Mouse (Mus musculus) lung, adult 2 months (tissue): ENCODE data around the gene Ctdnep1. TPM values are rescaled to one million over a fixed set of nuclear protein-coding genes. Genes with fewer than 3 reads are reported as not detected.
A peak's percentile ranks its signal among the peaks of the same experiment; 100 is the strongest.

Experiments
- DNase-seq: peaks from one replicate; pipeline ENCODE4 v3.0.0; 2022
- H3K4me1 ChIP-seq: fragments of 200-500 bp; 2 replicates; pipeline ENCODE4 v1.6.1; 2011; ENCODE audit warnings: low read length; ENCODE audit not compliant: control insufficient read depth, insufficient read depth
- H3K4me3 ChIP-seq: fragments of 200-500 bp; replicated peaks from 2 replicates; pipeline ENCODE3; 2011; ENCODE audit warnings: low read depth, mild to moderate bottlenecking, control low read depth, low read length; ENCODE audit errors: extremely low read depth
- CTCF ChIP-seq: fragments of 200-500 bp; IDR thresholded peaks from 2 replicates; pipeline ENCODE4 v1.5.1; 2011; ENCODE audit warnings: mild to moderate bottlenecking, low read length, control low read depth; ENCODE audit not compliant: insufficient read depth
- POLR2A ChIP-seq: fragments of 200-500 bp; IDR thresholded peaks from 2 replicates; pipeline ENCODE4 v1.6.1; 2011; ENCODE audit warnings: low read depth, mild to moderate bottlenecking, control low read depth, low read length, borderline replicate concordance; ENCODE audit errors: extremely low read depth
- WGBS: fragments of 180-500 bp; shearing (Covaris S2); methylation state at CpG from one replicate; pipeline ENCODE4 v1.1.7; 2018; 5-methylcytosine and 5-hydroxymethylcytosine counted together
- polyA plus RNA-seq: library from polyadenylated mRNA; depleted of rRNA; stranded (reverse); fragments of >200 nt; gene quantifications from 2 replicates; pipeline ENCODE4 v1.2.3, GENCODE M21; 2012

Ctdnep1 gene
- polyA plus RNA-seq, 1 experiment: 102 TPM

DNA sequence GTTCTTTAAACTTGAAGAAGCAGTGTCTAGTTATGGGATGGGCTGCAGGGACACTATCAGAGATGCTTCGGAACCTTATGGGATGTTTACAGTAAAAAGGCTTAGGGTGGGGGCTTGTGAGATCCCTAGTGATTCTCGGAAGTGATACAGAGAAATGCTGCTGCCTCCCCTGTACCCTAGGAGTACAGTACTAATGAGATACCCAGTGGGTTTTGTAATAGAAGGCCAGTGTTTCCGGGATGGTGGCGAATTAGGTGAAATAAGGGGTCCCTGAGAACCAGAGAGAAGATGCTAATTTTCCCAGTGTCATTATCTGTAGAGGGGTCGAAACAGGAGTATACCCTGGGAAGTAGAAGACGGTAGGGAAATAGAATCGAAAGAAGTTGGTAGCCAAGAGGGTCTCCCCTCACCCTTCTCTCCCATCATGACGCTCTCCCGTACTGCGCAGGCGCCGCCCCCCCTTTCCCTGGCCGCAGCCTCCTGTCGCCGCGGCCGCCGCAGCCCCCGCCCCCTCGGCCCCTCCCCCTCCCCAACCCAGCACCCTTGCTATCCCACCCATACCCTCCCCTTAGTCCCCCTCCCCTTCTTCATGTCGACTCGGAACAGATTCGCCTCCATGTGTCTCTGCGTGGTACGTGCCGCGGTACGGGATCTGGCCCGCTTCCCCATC lies 42.7 kb downstream of the Ctdnep1 start:
- Histone ChIP-seq H3K4me1 (peaks cover under 1% of the 10 kb centered on the region; the same call in 1 of the 2 replicates), H3K4me3 (peak overlapping the region; percentile 15)
- TF ChIP-seq POLR2A (no peak), CTCF (no peak)
- WGBS: 16% methylated on average over 18 of the region's 29 CpGs
- no peak for DNase-seq

DNA sequence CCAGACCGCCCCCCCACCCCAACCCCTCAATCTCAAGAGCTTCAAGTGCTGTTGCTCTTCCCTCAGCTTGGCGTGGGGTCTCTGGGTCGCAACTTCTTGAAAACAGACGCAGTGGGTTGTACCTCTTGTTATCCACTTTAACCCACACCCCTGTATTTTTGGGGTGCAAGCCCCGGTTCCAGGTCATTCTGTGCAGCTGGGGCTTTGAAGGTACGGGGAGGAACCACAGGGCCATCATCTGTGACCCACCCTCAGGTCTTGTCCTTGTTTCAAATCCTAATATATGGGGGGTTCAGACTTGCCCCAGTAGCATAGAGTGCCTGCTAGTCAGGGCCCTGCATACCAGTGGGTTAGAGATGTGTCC lies 43.2 kb downstream of the Ctdnep1 start:
- Histone ChIP-seq H3K4me3 (no peak overlapping the region), H3K4me1 (peaks cover 4% of the 10 kb centered on the region)
- WGBS: 27% methylated on average over 6 of the region's 6 CpGs
- no peak for DNase-seq
- TF ChIP-seq CTCF: no peak
- TF ChIP-seq POLR2A: no peak

DNA sequence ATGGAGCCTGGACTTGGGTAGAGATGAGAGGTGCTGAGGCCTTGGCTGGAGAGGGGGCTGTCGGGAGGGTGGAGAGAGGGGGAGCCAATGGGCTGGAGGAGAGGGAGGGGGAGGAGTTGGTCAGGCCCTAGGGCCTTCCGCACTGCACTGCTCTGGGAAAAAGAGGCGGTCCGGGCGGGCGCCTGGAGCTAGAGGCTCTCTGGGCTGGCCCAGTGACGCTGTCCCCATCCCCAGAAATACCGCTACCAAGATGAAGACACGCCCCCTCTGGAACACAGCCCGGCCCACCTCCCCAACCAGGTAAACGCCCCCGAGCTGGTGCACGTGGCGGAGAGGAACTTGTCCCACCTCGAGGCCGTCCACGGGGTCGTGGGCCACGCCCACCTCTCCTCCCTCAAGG lies 45.7 kb downstream of the Ctdnep1 start:
- 23% methylated on average over 19 of the region's 19 CpGs for WGBS
- H3K4me1 ChIP-seq: peaks cover 9% of the 10 kb centered on the region; the same call in 1 of the 2 replicates

DNA sequence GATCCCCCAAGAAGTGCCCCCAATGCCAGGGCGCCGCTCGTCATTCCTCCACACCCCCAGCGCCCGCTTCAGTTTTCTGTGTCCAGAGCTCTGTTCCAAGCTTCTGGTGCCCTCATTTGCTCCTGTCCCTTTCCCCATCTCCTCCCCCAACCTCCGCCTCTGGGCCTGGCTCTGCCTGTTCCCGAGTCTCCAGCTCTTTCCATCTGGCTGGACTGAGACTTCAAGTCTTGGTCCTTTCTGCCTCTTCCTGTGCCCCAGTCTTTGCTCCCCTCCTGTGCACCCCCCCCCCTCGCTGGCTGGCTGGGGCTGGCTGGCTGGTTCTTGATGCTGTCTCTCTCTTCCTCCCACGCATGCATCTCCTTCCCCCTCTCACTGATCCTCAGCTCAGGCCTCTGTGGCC lies 46.4 kb downstream of the Ctdnep1 start:
- no peak overlapping the region for H3K4me3 ChIP-seq
- 56% methylated on average over 9 of the region's 9 CpGs for WGBS
- H3K4me1 ChIP-seq: peaks cover 9% of the 10 kb centered on the region; the same call in 1 of the 2 replicates
- DNase-seq: no peak
- TF ChIP-seq CTCF (no peak), POLR2A (no peak)

More for the DNA sequence above, 45.7 kb downstream of the Ctdnep1 start:
- H3K4me3 ChIP-seq: no peak overlapping the region
- DNase-seq: no peak
- no peak for TF ChIP-seq CTCF
- no peak for TF ChIP-seq POLR2A

DNA sequence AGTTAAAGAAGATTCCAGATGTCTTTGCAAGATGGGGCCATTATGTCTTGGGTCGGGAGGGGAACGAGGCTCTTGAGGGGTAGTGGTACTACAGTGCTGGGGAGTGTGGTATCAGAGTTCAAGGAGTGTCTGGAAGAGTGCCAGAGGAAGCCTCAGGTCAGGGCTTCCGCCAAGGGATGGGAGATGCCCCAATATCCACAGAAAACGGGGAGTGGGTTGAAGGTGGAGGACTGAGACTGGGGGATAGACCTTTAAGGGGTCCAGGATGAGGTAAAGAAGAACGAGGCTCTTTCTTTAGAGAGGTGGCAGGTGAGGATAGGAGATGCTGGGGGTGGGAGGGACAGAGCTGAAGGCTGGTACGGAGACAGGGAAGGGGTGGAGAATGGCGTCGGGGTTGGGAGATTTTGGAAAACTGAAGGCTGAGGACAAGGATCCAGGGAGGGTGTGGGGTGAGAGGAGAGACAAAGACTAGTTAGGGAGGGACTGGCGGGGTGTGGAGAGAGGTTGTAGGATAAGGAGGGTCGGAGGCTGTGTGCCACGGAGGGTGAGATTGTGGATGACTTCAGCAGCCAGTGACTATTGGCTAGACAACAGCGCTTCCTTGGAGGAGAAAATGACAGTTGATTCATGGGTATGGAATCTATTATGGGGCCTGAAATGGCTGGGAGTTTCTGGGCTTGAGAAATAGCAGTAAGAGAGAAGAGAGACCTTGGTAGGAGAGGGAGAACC lies 47.6 kb downstream of the Ctdnep1 start:
- no peak for DNase-seq
- 30% methylated on average over 12 of the region's 12 CpGs for WGBS
- no peak for TF ChIP-seq POLR2A
- TF ChIP-seq CTCF: no peak
- H3K4me1 ChIP-seq: peaks cover 9% of the 10 kb centered on the region; the same call in 1 of the 2 replicates
- H3K4me3 ChIP-seq: no peak overlapping the region

DNA sequence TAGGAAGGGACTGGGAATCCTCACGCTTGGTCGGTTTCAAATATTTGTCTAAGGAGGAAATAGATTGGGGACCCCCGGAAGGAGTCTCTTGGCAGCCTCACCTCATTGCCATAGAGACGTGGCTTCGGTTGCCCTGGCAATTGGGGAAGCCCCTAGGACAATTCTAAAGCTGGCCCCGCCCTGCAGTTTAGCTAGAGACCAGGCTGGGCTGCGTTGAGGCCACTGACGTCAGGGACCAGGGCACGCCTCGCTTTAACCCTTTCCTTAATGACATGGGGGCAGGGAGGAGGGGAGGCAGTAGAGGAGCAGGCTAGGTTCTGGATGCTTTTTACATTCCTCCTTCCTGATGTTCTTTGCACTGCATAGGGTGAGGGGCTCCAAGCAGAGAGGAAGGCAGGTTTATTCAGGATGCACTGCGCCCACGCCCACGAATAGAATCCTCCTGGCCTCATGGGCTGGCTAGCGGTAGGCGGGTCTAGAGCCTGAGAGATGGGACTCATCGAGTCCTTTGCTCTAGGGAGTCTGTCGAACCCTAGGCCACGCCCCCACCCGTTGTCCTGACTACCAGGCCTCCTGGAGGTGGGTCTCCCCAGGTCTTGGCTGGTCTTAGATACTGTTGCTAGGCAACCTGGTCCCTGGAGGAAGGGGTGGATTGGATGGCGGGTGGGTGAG lies 48.3 kb downstream of the Ctdnep1 start:
- Histone ChIP-seq H3K4me3 (no peak overlapping the region), H3K4me1 (peaks cover 9% of the 10 kb centered on the region; the same call in 1 of the 2 replicates)
- DNase-seq: no peak
- TF ChIP-seq CTCF (no peak), POLR2A (no peak)
- 3% methylated on average over 20 of the region's 20 CpGs for WGBS

DNA sequence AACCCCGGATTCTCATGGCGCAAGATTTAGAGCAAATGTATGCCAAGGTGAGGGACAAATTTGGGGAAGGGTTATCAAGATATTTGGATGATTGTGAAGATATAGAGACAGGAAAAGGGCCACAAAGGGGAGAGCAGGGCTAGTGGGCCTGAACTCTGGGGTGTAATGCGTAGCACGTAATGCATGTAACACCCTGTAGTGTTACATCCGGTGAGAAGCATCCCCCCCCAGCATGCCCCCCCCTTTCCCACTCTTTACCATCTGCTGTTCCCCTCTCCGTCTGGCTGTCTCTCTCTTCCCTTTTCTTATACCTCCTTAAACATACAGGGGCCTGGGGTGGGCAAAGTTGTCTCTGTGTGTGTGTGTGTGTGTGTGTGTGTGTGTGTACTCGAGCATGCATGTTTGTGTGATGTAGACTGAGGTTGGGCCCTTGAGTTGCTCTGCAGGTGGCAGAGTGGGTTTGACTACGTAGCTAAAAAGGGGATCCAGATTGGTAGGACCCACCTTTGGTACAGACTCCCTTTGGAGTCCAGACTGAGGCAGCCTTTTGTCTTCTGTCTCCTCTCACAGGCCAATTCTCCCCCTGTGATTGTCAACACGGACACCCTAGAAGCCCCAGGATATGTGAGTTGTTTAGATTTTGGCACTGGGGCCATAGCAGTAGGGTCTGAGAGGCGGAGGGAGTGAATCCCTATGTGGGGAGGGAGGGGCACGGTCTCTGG lies 49.0 kb downstream of the Ctdnep1 start:
- 44% methylated on average over 11 of the region's 11 CpGs for WGBS
- no peak for TF ChIP-seq CTCF
- no peak for TF ChIP-seq POLR2A
- no peak overlapping the region for H3K4me3 ChIP-seq
- DNase-seq: no peak
- H3K4me1 ChIP-seq: peaks cover 9% of the 10 kb centered on the region; the same call in 1 of the 2 replicates

DNA sequence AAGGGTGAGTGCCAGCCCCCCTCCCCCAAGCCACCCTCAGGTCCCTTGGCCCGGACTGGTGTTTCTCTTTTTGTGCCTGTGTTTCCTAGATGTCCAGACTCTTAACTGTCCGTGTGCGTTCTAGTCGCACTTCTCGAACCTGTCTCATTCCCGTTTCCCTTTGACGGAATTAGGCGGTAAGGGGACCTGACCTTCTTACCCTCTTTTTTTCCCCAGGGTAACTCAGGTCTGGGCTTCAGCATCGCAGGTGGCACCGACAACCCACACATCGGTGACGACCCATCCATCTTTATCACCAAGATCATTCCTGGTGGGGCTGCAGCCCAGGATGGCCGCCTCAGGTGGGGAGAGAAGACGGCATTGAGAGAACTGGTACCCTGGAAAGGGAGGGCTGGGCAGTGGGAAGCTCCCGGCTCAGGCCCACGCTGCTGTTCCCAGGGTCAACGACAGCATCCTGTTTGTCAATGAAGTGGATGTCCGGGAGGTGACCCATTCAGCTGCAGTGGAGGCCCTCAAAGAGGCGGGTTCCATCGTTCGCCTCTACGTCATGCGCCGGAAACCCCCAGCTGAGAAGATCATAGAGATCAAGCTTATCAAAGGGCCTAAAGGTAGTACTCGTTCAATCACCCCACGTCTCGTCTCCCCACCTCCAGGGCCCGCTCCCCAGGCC lies 49.8 kb downstream of the Ctdnep1 start:
- WGBS: 93% methylated on average over 28 of the region's 28 CpGs
- no peak for TF ChIP-seq POLR2A
- TF ChIP-seq CTCF: no peak
- Histone ChIP-seq H3K4me1 (peaks cover 9% of the 10 kb centered on the region; the same call in 1 of the 2 replicates), H3K4me3 (no peak overlapping the region)
- DNase-seq: no peak

DNA sequence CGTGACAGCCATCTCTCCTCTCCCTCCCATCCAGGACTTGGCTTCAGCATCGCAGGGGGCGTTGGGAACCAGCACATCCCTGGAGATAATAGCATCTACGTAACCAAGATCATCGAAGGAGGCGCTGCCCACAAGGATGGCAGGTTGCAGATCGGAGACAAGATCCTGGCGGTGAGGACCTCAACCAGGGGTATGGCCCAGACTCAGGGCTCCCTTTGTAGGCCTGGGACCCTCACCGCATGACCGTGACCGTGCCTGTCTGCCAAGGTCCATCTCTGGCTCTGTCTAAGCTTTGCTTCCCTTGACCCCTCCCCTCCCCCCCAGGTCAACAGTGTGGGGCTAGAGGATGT lies 50.3 kb downstream of the Ctdnep1 start:
- Histone ChIP-seq H3K4me3 (no peak overlapping the region), H3K4me1 (peaks cover 9% of the 10 kb centered on the region; the same call in 1 of the 2 replicates)
- no peak for DNase-seq
- WGBS: 96% methylated on average over 11 of the region's 11 CpGs
- TF ChIP-seq CTCF (no peak), POLR2A (no peak)
